Mouse (Mus musculus): ENCODE data around the gene Aurka. TPM values are rescaled to one million over a fixed set of nuclear protein-coding genes. Genes with fewer than 3 reads are reported as not detected.

Gene Aurka
- polyA plus RNA-seq, 1 experiment from 2014 or later, result 156 TPM

GRCm38 (mm10) chr2:172329179-172329578, 41.2 kb downstream of the Aurka start:
- 10% methylated on average over 13 of the region's 13 CpGs for WGBS
- Histone ChIP-seq H3K9me3 (ENCODE audit: control insufficient read depth, low read length) (no peaks in the 10 kb centered on the region), H3K36me3 (ENCODE audit: control insufficient read depth, insufficient read depth, low read length) (no peaks in the 10 kb centered on the region), H3K27me3 (ENCODE audit: control insufficient read depth, insufficient read depth, low read length) (no peaks in the 10 kb centered on the region), H3K4me1 (ENCODE audit: control insufficient read depth, insufficient read depth, low read length) (no peaks in the 10 kb centered on the region), H3K4me2 (ENCODE audit: low read depth) (0 out of 2 replicates have a peak overlapping the region, but pooled peaks have one; percentile 12), H3K9ac (ENCODE audit: low read length) (no peak overlapping the region), H3K27ac (ENCODE audit: low read depth, low read length) (no peak overlapping the region), H3K4me3 (ENCODE audit: low read depth, low read length) (no peak overlapping the region)
- DNase-seq (ENCODE audit: low spot score) (peak; percentile 78), ATAC-seq (ENCODE audit: insufficient read depth, low FRiP score, low TSS enrichment) (peak; percentile 53; the same call in 1 of the 2 replicates)

GRCm38 (mm10) chr2:172328248-172328647, 42.1 kb downstream of the Aurka start:
- Histone ChIP-seq H3K4me3 (ENCODE audit: low read depth, low read length) (no peak overlapping the region), H3K9me3 (ENCODE audit: control insufficient read depth, low read length) (no peaks in the 10 kb centered on the region), H3K4me1 (ENCODE audit: control insufficient read depth, insufficient read depth, low read length) (no peaks in the 10 kb centered on the region), H3K27me3 (ENCODE audit: control insufficient read depth, insufficient read depth, low read length) (no peaks in the 10 kb centered on the region), H3K27ac (ENCODE audit: low read depth, low read length) (no peak overlapping the region), H3K9ac (ENCODE audit: low read length) (no peak overlapping the region), H3K4me2 (ENCODE audit: low read depth) (no peak overlapping the region), H3K36me3 (ENCODE audit: control insufficient read depth, insufficient read depth, low read length) (no peaks in the 10 kb centered on the region)
- DNase-seq (ENCODE audit: low spot score) (no peak), ATAC-seq (ENCODE audit: insufficient read depth, low FRiP score, low TSS enrichment) (no peak)
- 60% methylated on average over 8 of the region's 8 CpGs for WGBS

DNA sequence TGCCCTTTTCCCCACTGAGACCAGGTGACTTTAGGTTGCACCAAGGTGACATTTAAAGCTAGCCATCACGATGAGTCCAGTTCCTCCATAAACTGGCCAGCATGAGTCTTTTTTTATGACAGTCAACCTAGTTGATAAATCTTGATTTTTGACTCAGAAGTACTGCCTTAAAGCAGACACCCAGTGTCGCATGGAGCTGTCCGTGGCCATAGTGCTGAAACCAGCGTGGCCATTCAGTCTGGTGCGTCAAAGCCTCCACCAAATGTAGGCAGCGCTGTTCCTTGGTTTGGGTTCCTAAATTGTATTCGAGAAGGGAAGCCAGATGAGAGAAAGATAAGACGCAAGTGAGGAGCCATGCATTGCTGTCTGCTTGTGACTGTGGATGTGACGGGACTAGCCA, 49.5 kb downstream of the Aurka start:
- no peak overlapping the region for H3K4me2 ChIP-seq (ENCODE audit: low read depth)
- no peaks in the 10 kb centered on the region for H3K27me3 ChIP-seq (ENCODE audit: control insufficient read depth, insufficient read depth, low read length)
- ATAC-seq (ENCODE audit: insufficient read depth, low FRiP score, low TSS enrichment) (no peak), DNase-seq (ENCODE audit: low spot score) (peak; percentile 72)
- no peaks in the 10 kb centered on the region for H3K4me1 ChIP-seq (ENCODE audit: control insufficient read depth, insufficient read depth, low read length)
- H3K27ac ChIP-seq (ENCODE audit: low read depth, low read length), result no peak overlapping the region
- no peaks in the 10 kb centered on the region for H3K9me3 ChIP-seq (ENCODE audit: control insufficient read depth, low read length)
- H3K9ac ChIP-seq (ENCODE audit: low read length), result no peak overlapping the region
- 20% methylated on average over 9 of the region's 9 CpGs for WGBS
- H3K36me3 ChIP-seq (ENCODE audit: control insufficient read depth, insufficient read depth, low read length), result no peaks in the 10 kb centered on the region
- H3K4me3 ChIP-seq (ENCODE audit: low read depth, low read length), result no peak overlapping the region

GRCm38 (mm10) chr2:172311731-172312130, 58.6 kb downstream of the Aurka start:
- Histone ChIP-seq H3K9ac (ENCODE audit: low read length) (no peak overlapping the region), H3K36me3 (ENCODE audit: control insufficient read depth, insufficient read depth, low read length) (no peaks in the 10 kb centered on the region), H3K27me3 (ENCODE audit: control insufficient read depth, insufficient read depth, low read length) (no peaks in the 10 kb centered on the region), H3K4me3 (ENCODE audit: low read depth, low read length) (no peak overlapping the region), H3K9me3 (ENCODE audit: control insufficient read depth, low read length) (no peaks in the 10 kb centered on the region), H3K27ac (ENCODE audit: low read depth, low read length) (no peak overlapping the region), H3K4me2 (ENCODE audit: low read depth) (no peak overlapping the region), H3K4me1 (ENCODE audit: control insufficient read depth, insufficient read depth, low read length) (no peaks in the 10 kb centered on the region)
- ATAC-seq (ENCODE audit: insufficient read depth, low FRiP score, low TSS enrichment), result no peak
- DNase-seq (ENCODE audit: low spot score), result no peak
- 89% methylated on average over 9 of the region's 9 CpGs for WGBS

- no peak for ATAC-seq (ENCODE audit: insufficient read depth, low FRiP score, low TSS enrichment)
- WGBS, result 70% methylated on average over 4 of the region's 4 CpGs
These were observed 63.8 kb downstream of the Aurka start for GRCm38 (mm10) chr2:172306544-172306943.

More at GRCm38 (mm10) chr2:172306544-172306943, 63.8 kb downstream of the Aurka start:
- Histone ChIP-seq H3K4me1 (ENCODE audit: control insufficient read depth, insufficient read depth, low read length) (no peaks in the 10 kb centered on the region), H3K9ac (ENCODE audit: low read length) (no peak overlapping the region), H3K27ac (ENCODE audit: low read depth, low read length) (no peak overlapping the region), H3K9me3 (ENCODE audit: control insufficient read depth, low read length) (no peaks in the 10 kb centered on the region), H3K36me3 (ENCODE audit: control insufficient read depth, insufficient read depth, low read length) (no peaks in the 10 kb centered on the region), H3K27me3 (ENCODE audit: control insufficient read depth, insufficient read depth, low read length) (no peaks in the 10 kb centered on the region), H3K4me2 (ENCODE audit: low read depth) (no peak overlapping the region), H3K4me3 (ENCODE audit: low read depth, low read length) (no peak overlapping the region)
- peak; percentile 3 for DNase-seq (ENCODE audit: low spot score)

Other genes with a start within 250 kb of the Aurka start
- gene Mc3r, start 122.0 kb downstream of the Aurka start, polyA plus RNA-seq (2014; fragmentation: Nextera tagmentation; extraction: Ambion mirVana), result not detected in 2 replicates
- 36.7 and 42.2 TPM in 2 replicates for gene Fam210b, start 25.0 kb downstream of the Aurka start, polyA plus RNA-seq (2014; fragmentation: Nextera tagmentation; extraction: Ambion mirVana)
- 45.6 and 46.2 TPM in 2 replicates for gene Cstf1, start 146 bp upstream of the Aurka start, polyA plus RNA-seq (2014; fragmentation: Nextera tagmentation; extraction: Ambion mirVana)
- 0.14 and 0.36 TPM in 2 replicates for gene Cass4, start 23.3 kb upstream of the Aurka start, polyA plus RNA-seq (2014; fragmentation: Nextera tagmentation; extraction: Ambion mirVana)
- gene Rtf2, start 70.0 kb upstream of the Aurka start, polyA plus RNA-seq (2014; fragmentation: Nextera tagmentation; extraction: Ambion mirVana), result 100 and 105 TPM in 2 replicates
- 0.66 and 0.97 TPM in 2 replicates for gene Gcnt7, start 88.1 kb upstream of the Aurka start, polyA plus RNA-seq (2014; fragmentation: Nextera tagmentation; extraction: Ambion mirVana)
- not detected in 2 replicates for gene Fam209, start 102.0 kb upstream of the Aurka start, polyA plus RNA-seq (2014; fragmentation: Nextera tagmentation; extraction: Ambion mirVana)
- 0.76 and 1.3 TPM in 2 replicates for gene Tfap2c, start 179.1 kb upstream of the Aurka start, polyA plus RNA-seq (2014; fragmentation: Nextera tagmentation; extraction: Ambion mirVana)

Data from neural tube, embryonic 11.5 days (tissue).